Mouse (Mus musculus): ENCODE measurements at regions not wholly inside any gene's neighbourhood (a gene's known extent, or its start where the extent isn't known, plus 50 kb on each side); places are given as distances from the start of the nearest gene placed in this dataset.

DNA sequence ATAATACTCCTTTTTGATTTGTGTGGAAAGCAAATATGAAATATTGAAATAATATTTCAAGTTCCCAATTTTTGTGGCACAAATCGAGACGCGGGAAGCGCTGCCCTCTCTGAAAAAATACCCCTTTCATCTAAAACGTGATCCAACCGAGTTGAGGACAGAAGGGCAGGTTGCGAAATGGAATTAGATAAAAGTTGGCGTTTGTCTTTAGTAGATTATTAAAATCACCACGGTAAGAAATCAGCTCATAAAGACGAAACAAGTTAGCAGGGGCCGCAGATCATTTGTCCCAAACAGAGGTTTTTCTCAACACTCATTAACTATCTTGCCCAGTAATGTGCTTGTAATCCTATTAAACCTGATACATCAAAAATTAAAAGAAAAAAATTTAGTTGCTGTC is 364.2 kb upstream of the Fign start:
- TF ChIP-seq EP300 (IDR thresholded peaks at IDR 0.05; ENCODE audit: insufficient read depth, low read depth, low read length), result no peak
- TF ChIP-seq CTCF (IDR thresholded peaks at IDR 0.05; ENCODE audit: low read depth, low read length), result no peak
- no peak for TF ChIP-seq POLR2A (IDR thresholded peaks at IDR 0.05; ENCODE audit: insufficient read depth, low read length)
- Histone ChIP-seq H3K27me3 (ENCODE audit: control insufficient read depth, insufficient read depth, low read length, poor library complexity, severe bottlenecking) (no peaks in the 10 kb centered on the region), H3K9ac (ENCODE audit: low read depth, poor library complexity, severe bottlenecking) (no peak overlapping the region), H3K9me3 (replicated peaks; ENCODE audit: control insufficient read depth, insufficient read depth, low read length, poor library complexity, severe bottlenecking) (no peaks in the 10 kb centered on the region), H3K4me3 (ENCODE audit: low read depth, low read length) (no peak overlapping the region), H3K27ac (ENCODE audit: insufficient read depth, low read length) (no peak overlapping the region), H3K36me3 (ENCODE audit: control insufficient read depth, insufficient read depth, low read length, poor library complexity, severe bottlenecking) (no peaks in the 10 kb centered on the region), H3K4me1 (ENCODE audit: control insufficient read depth, insufficient read depth, low read length) (no peaks in the 10 kb centered on the region)

DNA sequence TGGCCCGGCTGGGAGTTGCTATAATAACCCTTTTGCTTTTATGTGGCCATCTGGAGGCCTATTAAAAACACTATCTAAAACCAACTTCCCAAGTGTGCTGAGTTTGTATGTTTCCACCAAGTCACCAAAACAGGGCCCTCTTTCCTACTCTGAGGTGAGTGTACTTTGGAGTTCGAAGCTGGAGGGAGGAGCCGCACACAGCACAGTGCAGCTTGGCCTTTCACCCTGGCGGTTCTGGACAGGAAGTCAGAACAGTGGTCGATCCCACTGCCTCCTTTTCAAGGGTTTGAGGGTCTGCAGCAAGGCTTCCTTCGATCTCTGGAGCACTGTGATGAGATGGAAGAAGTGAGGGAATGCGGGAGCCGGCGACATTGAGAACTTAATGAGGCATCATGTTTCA is 363.8 kb upstream of the Fign start:
- no peak overlapping the region for H3K9ac ChIP-seq (ENCODE audit: low read depth, poor library complexity, severe bottlenecking)
- H3K9me3 ChIP-seq (replicated peaks; ENCODE audit: control insufficient read depth, insufficient read depth, low read length, poor library complexity, severe bottlenecking), result no peaks in the 10 kb centered on the region
- no peak overlapping the region for H3K27ac ChIP-seq (ENCODE audit: insufficient read depth, low read length)
- H3K4me3 ChIP-seq (ENCODE audit: low read depth, low read length), result no peak overlapping the region
- H3K27me3 ChIP-seq (ENCODE audit: control insufficient read depth, insufficient read depth, low read length, poor library complexity, severe bottlenecking), result no peaks in the 10 kb centered on the region
- H3K4me1 ChIP-seq (ENCODE audit: control insufficient read depth, insufficient read depth, low read length), result no peaks in the 10 kb centered on the region
- TF ChIP-seq CTCF (IDR thresholded peaks at IDR 0.05; ENCODE audit: low read depth, low read length) (no peak), POLR2A (IDR thresholded peaks at IDR 0.05; ENCODE audit: insufficient read depth, low read length) (no peak), EP300 (IDR thresholded peaks at IDR 0.05; ENCODE audit: insufficient read depth, low read depth, low read length) (no peak)
- H3K36me3 ChIP-seq (ENCODE audit: control insufficient read depth, insufficient read depth, low read length, poor library complexity, severe bottlenecking), result no peaks in the 10 kb centered on the region

DNA sequence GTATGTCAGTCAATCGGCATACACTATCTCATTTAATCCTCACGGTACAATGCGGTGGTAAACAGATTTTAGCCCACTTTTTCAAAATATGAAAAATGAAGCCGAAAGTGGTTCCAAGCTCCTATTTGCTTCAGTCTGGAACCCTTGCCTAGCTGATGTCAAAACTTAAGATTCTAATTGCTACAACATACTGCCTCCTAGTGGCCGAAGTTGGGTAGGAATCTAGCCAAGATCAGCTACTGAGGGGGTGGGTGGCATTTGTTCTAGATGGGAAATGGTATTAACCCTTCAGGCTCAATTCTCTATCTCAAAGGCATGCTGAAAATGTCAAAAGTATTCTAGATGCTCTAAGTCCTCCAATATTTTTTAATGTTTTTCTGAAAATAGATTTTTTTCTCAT is 360.3 kb upstream of the Fign start:
- no peak for TF ChIP-seq EP300 (IDR thresholded peaks at IDR 0.05; ENCODE audit: insufficient read depth, low read depth, low read length)
- TF ChIP-seq POLR2A (IDR thresholded peaks at IDR 0.05; ENCODE audit: insufficient read depth, low read length), result no peak
- TF ChIP-seq CTCF (IDR thresholded peaks at IDR 0.05; ENCODE audit: low read depth, low read length), result no peak
- no peaks in the 10 kb centered on the region for H3K27me3 ChIP-seq (ENCODE audit: control insufficient read depth, insufficient read depth, low read length, poor library complexity, severe bottlenecking)
- H3K36me3 ChIP-seq (ENCODE audit: control insufficient read depth, insufficient read depth, low read length, poor library complexity, severe bottlenecking), result no peaks in the 10 kb centered on the region
- H3K9ac ChIP-seq (ENCODE audit: low read depth, poor library complexity, severe bottlenecking), result no peak overlapping the region
- H3K27ac ChIP-seq (ENCODE audit: insufficient read depth, low read length), result no peak overlapping the region
- no peak overlapping the region for H3K4me3 ChIP-seq (ENCODE audit: low read depth, low read length)
- H3K4me1 ChIP-seq (ENCODE audit: control insufficient read depth, insufficient read depth, low read length), result no peaks in the 10 kb centered on the region
- H3K9me3 ChIP-seq (replicated peaks; ENCODE audit: control insufficient read depth, insufficient read depth, low read length, poor library complexity, severe bottlenecking), result no peaks in the 10 kb centered on the region

DNA sequence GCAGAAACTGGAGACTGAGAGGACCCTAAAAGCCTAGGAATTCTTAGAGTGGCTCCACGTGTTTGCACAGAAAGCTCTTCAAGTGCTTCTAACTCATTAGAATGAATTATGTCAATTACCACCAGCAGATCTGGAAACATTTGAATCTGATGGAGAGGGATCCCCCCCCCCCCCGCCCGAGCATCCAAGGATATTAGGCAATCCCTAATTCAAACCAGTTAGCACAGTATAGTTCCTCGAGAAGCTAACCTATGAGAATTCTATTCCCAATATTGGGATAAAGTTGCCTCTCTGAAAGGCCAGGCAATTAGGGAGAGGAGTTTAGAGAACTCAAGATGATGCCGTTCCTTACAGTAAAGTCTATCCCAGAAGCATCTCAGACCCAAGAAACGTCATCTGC is 354.9 kb upstream of the Fign start:
- no peaks in the 10 kb centered on the region for H3K27me3 ChIP-seq (ENCODE audit: control insufficient read depth, insufficient read depth, low read length, poor library complexity, severe bottlenecking)
- no peak for TF ChIP-seq CTCF (IDR thresholded peaks at IDR 0.05; ENCODE audit: low read depth, low read length)
- TF ChIP-seq EP300 (IDR thresholded peaks at IDR 0.05; ENCODE audit: insufficient read depth, low read depth, low read length), result no peak
- no peak for TF ChIP-seq POLR2A (IDR thresholded peaks at IDR 0.05; ENCODE audit: insufficient read depth, low read length)
- H3K27ac ChIP-seq (ENCODE audit: insufficient read depth, low read length), result no peak overlapping the region
- H3K9ac ChIP-seq (ENCODE audit: low read depth, poor library complexity, severe bottlenecking), result no peak overlapping the region
- no peaks in the 10 kb centered on the region for H3K36me3 ChIP-seq (ENCODE audit: control insufficient read depth, insufficient read depth, low read length, poor library complexity, severe bottlenecking)
- no peak overlapping the region for H3K4me3 ChIP-seq (ENCODE audit: low read depth, low read length)
- no peaks in the 10 kb centered on the region for H3K4me1 ChIP-seq (ENCODE audit: control insufficient read depth, insufficient read depth, low read length)
- no peaks in the 10 kb centered on the region for H3K9me3 ChIP-seq (replicated peaks; ENCODE audit: control insufficient read depth, insufficient read depth, low read length, poor library complexity, severe bottlenecking)

DNA sequence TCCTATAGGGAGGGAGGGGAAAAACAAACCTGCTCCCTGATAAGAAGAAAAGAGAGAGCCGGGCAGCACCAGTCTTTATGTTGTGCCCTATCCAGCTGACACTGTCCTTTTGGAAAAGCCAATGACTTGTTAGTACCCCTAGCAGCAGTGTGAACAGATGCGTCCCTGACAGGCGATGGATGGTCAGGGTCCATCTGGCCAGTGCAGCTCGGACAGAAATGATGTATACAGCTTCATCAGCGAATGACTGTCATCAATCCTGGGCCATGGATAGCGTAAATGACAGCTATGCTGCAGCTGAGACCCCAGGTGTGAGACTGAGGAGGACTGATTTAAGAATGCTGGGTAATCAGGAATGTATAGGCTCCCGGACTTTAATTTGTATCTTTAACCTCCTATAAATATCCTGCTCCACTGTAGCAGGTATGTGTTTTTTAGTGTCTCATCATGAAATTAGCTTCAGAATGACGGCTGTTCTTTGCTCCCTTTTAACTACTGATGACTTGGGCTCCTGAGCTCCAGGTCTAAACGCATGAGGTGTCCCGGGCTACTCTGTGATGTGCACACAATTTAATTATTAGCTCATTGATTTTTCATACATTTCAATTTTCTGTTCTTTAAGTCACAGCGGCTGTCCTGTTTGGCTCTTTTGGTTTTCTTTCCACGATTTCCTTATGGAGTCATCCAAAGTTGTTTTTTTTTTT is 353.9 kb upstream of the Fign start:
- H3K9me3 ChIP-seq (replicated peaks; ENCODE audit: control insufficient read depth, insufficient read depth, low read length, poor library complexity, severe bottlenecking), result no peaks in the 10 kb centered on the region
- H3K9ac ChIP-seq (ENCODE audit: low read depth, poor library complexity, severe bottlenecking), result no peak overlapping the region
- no peaks in the 10 kb centered on the region; the same call in 1 of the 2 replicates for H3K27me3 ChIP-seq (ENCODE audit: control insufficient read depth, insufficient read depth, low read length, poor library complexity, severe bottlenecking)
- no peak for TF ChIP-seq EP300 (IDR thresholded peaks at IDR 0.05; ENCODE audit: insufficient read depth, low read depth, low read length)
- TF ChIP-seq CTCF (IDR thresholded peaks at IDR 0.05; ENCODE audit: low read depth, low read length), result no peak
- no peak for TF ChIP-seq POLR2A (IDR thresholded peaks at IDR 0.05; ENCODE audit: insufficient read depth, low read length)
- H3K4me3 ChIP-seq (ENCODE audit: low read depth, low read length), result no peak overlapping the region
- H3K36me3 ChIP-seq (ENCODE audit: control insufficient read depth, insufficient read depth, low read length, poor library complexity, severe bottlenecking), result no peaks in the 10 kb centered on the region
- H3K4me1 ChIP-seq (ENCODE audit: control insufficient read depth, insufficient read depth, low read length), result no peaks in the 10 kb centered on the region
- no peak overlapping the region for H3K27ac ChIP-seq (ENCODE audit: insufficient read depth, low read length)

DNA sequence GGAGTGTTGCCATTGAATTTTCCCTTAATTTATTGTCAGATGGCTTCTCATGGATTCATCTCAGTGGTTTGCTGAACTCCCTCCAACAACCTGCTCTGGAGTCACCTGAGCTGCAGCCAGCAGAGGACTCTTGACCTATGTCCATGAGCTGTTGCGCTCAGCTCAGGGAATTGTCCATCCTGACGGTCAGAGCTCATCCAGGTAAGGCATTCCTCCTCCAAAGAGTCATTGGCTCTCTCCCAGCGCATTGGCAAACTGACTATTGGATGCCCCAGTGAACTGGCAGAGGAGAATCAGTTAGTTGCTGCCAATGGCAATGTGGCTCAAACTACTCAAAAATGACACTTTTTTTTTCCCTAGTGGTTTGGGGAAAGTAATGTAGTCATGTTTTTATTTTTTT is 345.3 kb upstream of the Fign start:
- TF ChIP-seq POLR2A (IDR thresholded peaks at IDR 0.05; ENCODE audit: insufficient read depth, low read length), result no peak
- TF ChIP-seq CTCF (IDR thresholded peaks at IDR 0.05; ENCODE audit: low read depth, low read length), result no peak
- no peak for TF ChIP-seq EP300 (IDR thresholded peaks at IDR 0.05; ENCODE audit: insufficient read depth, low read depth, low read length)
- Histone ChIP-seq H3K27me3 (ENCODE audit: control insufficient read depth, insufficient read depth, low read length, poor library complexity, severe bottlenecking) (no peaks in the 10 kb centered on the region; the same call in 1 of the 2 replicates), H3K27ac (ENCODE audit: insufficient read depth, low read length) (no peak overlapping the region), H3K9ac (ENCODE audit: low read depth, poor library complexity, severe bottlenecking) (no peak overlapping the region), H3K36me3 (ENCODE audit: control insufficient read depth, insufficient read depth, low read length, poor library complexity, severe bottlenecking) (no peaks in the 10 kb centered on the region), H3K9me3 (replicated peaks; ENCODE audit: control insufficient read depth, insufficient read depth, low read length, poor library complexity, severe bottlenecking) (no peaks in the 10 kb centered on the region), H3K4me3 (ENCODE audit: low read depth, low read length) (no peak overlapping the region), H3K4me1 (ENCODE audit: control insufficient read depth, insufficient read depth, low read length) (no peaks in the 10 kb centered on the region)

All from ES-Bruce4 (cell line).